Mouse (Mus musculus) heart, embryonic 12.5 days (tissue): ENCODE measurements around the gene Celsr2. TPM values are rescaled to one million over a fixed set of nuclear protein-coding genes. Genes with fewer than 3 reads are reported as not detected.

ENCODE experiments used
- ATAC-seq: fragments of 200-750 bp; cut with Nextera tagmentation; 2 replicates; pipeline ENCODE4 v1.8.0; 2017; ENCODE audit warnings: moderate TSS enrichment, moderate library complexity; ENCODE audit not compliant: insufficient number of reproducible peaks, low FRiP score
- H3K27ac ChIP-seq: fragments of 300-500 bp; sonication (generic); 2 replicates; pipeline ENCODE4 v1.5.1; 2016; ENCODE audit warnings: mild to moderate bottlenecking, moderate library complexity; ENCODE audit not compliant: poor library complexity, severe bottlenecking
- H3K27me3 ChIP-seq: fragments of 300-500 bp; sonication (generic); replicated peaks from 2 replicates; pipeline ENCODE4 v1.6.1; 2016; ENCODE audit warnings: mild to moderate bottlenecking, moderate library complexity
- H3K36me3 ChIP-seq: fragments of 300-500 bp; sonication (generic); 2 replicates; pipeline ENCODE4 v1.6.1; 2016; ENCODE audit warnings: mild to moderate bottlenecking, moderate library complexity
- H3K4me1 ChIP-seq: fragments of 300-500 bp; sonication (generic); replicated peaks from 2 replicates; pipeline ENCODE4 v1.6.1; 2016; ENCODE audit warnings: mild to moderate bottlenecking
- H3K4me2 ChIP-seq: fragments of 300-500 bp; sonication (generic); 2 replicates; pipeline ENCODE4 v1.6.1; 2016; ENCODE audit warnings: mild to moderate bottlenecking, moderate library complexity
- H3K4me3 ChIP-seq: fragments of 300-500 bp; sonication (generic); 2 replicates; pipeline ENCODE4 v1.5.1; 2016; ENCODE audit warnings: mild to moderate bottlenecking
- H3K9ac ChIP-seq: fragments of 300-500 bp; sonication (generic); 2 replicates; pipeline ENCODE4 v1.6.1; 2016; ENCODE audit warnings: mild to moderate bottlenecking, moderate library complexity
- H3K9me3 ChIP-seq: fragments of 300-500 bp; sonication (generic); replicated peaks from 2 replicates; pipeline ENCODE4 v1.6.1; 2016; ENCODE audit warnings: mild to moderate bottlenecking, moderate library complexity
- WGBS: fragments of 180-500 bp; shearing (Covaris S2); methylation state at CpG from one replicate; pipeline ENCODE4 v1.1.7; 2016; 5-methylcytosine and 5-hydroxymethylcytosine counted together
- polyA plus RNA-seq: library from polyadenylated mRNA; unstranded; fragments of >200 nt; fragmentation: Nextera tagmentation; extraction: Ambion mirVana; gene quantifications from 2 replicates; pipeline ENCODE4 v1.2.1, GENCODE M21; 2016

Gene Celsr2
- polyA plus RNA-seq, 1 experiment from 2014 or later, result 2.3 TPM

GRCm38 (mm10) chr3:108345855-108346254 is 69.5 kb downstream of the Celsr2 start:
- 85% methylated on average over 7 of the region's 7 CpGs for WGBS
- H3K4me3 ChIP-seq, result no peak overlapping the region
- H3K27me3 ChIP-seq, result no peaks in the 10 kb centered on the region
- H3K36me3 ChIP-seq, result peaks cover 79% of the 10 kb centered on the region
- no peak overlapping the region for H3K27ac ChIP-seq
- ATAC-seq, result no peak
- H3K9ac ChIP-seq, result no peak overlapping the region
- peaks cover 6% of the 10 kb centered on the region; the same call in 1 of the 2 replicates for H3K4me1 ChIP-seq
- H3K9me3 ChIP-seq, result no peaks in the 10 kb centered on the region
- no peak overlapping the region for H3K4me2 ChIP-seq

- H3K36me3 ChIP-seq, result peaks cover 77% of the 10 kb centered on the region
- ATAC-seq, result no peak
- H3K9ac ChIP-seq, result no peak overlapping the region
- H3K27ac ChIP-seq, result no peak overlapping the region
- no peak overlapping the region for H3K4me2 ChIP-seq
- no peaks in the 10 kb centered on the region for H3K27me3 ChIP-seq
- WGBS, result 63% methylated on average over 7 of the region's 7 CpGs
- H3K4me1 ChIP-seq, result no peaks in the 10 kb centered on the region
- H3K4me3 ChIP-seq, result no peak overlapping the region
- no peaks in the 10 kb centered on the region for H3K9me3 ChIP-seq
Measured at GRCm38 (mm10) chr3:108342185-108342584, 73.2 kb downstream of the Celsr2 start.

GRCm38 (mm10) chr3:108341040-108341439 is 74.3 kb downstream of the Celsr2 start:
- Histone ChIP-seq H3K4me3 (no peak overlapping the region), H3K9me3 (no peaks in the 10 kb centered on the region), H3K4me1 (no peaks in the 10 kb centered on the region), H3K9ac (no peak overlapping the region), H3K4me2 (no peak overlapping the region), H3K27ac (no peak overlapping the region), H3K36me3 (peaks cover 75% of the 10 kb centered on the region), H3K27me3 (no peaks in the 10 kb centered on the region)
- ATAC-seq, result no peak
- 71% methylated on average over 2 of the region's 2 CpGs for WGBS

Other genes starting within 250 kb of the Celsr2 start
- gene Amigo1, start 229.2 kb downstream of the Celsr2 start, polyA plus RNA-seq, result 4.5 and 5.0 TPM in 2 replicates
- 3.4 and 3.7 TPM in 2 replicates for gene Cyb561d1, start 214.3 kb downstream of the Celsr2 start, polyA plus RNA-seq
- 8.9 and 9.1 TPM in 2 replicates for gene Atxn7l2, start 204.6 kb downstream of the Celsr2 start, polyA plus RNA-seq
- gene Sypl2, start 188.9 kb downstream of the Celsr2 start, polyA plus RNA-seq, result 3.2 and 3.3 TPM in 2 replicates
- gene Psma5, start 158.6 kb downstream of the Celsr2 start, polyA plus RNA-seq, result 193 and 194 TPM in 2 replicates
- 31.9 and 32.4 TPM in 2 replicates for gene Sort1, start 131.5 kb downstream of the Celsr2 start, polyA plus RNA-seq
- 35.1 and 39.8 TPM in 2 replicates for gene Mybphl, start 50.6 kb downstream of the Celsr2 start, polyA plus RNA-seq
- 26.4 and 27.3 TPM in 2 replicates for gene Psrc1, start 31.7 kb downstream of the Celsr2 start, polyA plus RNA-seq
- 95.8 and 98.1 TPM in 2 replicates for gene Sars, start 29.7 kb upstream of the Celsr2 start, polyA plus RNA-seq
- not detected in 2 replicates for gene 1700013F07Rik, start 118.6 kb upstream of the Celsr2 start, polyA plus RNA-seq
- gene 5330417C22Rik, start 121.0 kb upstream of the Celsr2 start, polyA plus RNA-seq, result 0.46 and 0.85 TPM in 2 replicates
- gene Tmem167b, start 146.9 kb upstream of the Celsr2 start, polyA plus RNA-seq, result 33.8 and 34.8 TPM in 2 replicates
- gene Taf13, start 156.1 kb upstream of the Celsr2 start, polyA plus RNA-seq, result 28.9 and 33.1 TPM in 2 replicates
- 9.8 and 10.4 TPM in 2 replicates for gene Wdr47, start 175.7 kb upstream of the Celsr2 start, polyA plus RNA-seq
- 46.0 and 46.7 TPM in 2 replicates for gene Clcc1, start 238.4 kb upstream of the Celsr2 start, polyA plus RNA-seq